Mouse (Mus musculus) layer of hippocampus, postnatal 36 days (tissue): ENCODE measurements at regions not wholly inside any gene's neighbourhood (a gene's known extent, or its start where the extent isn't known, plus 50 kb on each side); places are given as distances from the start of the nearest gene placed in this dataset.
A peak's percentile ranks its signal among the peaks of the same experiment; 100 is the strongest.

Source experiments
- DNase-seq, 2 experiments: peaks; one replicate each; pipeline ENCODE4 v3.0.0; 2022

- DNase-seq = no peak
Measured at GRCm38 (mm10) chr4:12837097-12837426, 665.2 kb upstream of the Fam92a start.

- no peak for DNase-seq
Measured at GRCm38 (mm10) chr4:12836326-12837096, 664.7 kb upstream of the Fam92a start.

- no peak for DNase-seq
Measured at GRCm38 (mm10) chr4:12826419-12826818, 654.6 kb upstream of the Fam92a start.

GRCm38 (mm10) chr4:12814251-12814650 lies 642.4 kb upstream of the Fam92a start:
- no peak for DNase-seq

DNA sequence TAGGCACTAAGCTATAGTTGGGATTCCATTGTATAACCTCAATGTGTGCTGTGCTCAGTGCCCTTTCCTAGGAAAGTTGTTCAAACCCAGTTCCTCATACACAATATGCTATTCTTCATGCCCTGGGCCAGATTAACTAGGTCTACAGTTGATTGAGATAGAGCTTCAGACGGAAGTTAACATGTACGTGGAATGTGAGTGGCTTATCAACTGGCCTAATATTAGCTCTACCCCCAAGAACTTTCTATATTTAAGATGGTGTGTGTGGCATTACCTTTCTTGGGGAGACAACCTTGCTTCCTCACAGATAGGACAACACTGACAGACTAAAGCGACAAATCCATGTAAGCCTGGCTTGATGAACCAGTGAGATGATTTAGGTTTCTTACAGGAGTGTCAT lies 629.4 kb upstream of the Fam92a start:
- DNase-seq = no peak

DNA sequence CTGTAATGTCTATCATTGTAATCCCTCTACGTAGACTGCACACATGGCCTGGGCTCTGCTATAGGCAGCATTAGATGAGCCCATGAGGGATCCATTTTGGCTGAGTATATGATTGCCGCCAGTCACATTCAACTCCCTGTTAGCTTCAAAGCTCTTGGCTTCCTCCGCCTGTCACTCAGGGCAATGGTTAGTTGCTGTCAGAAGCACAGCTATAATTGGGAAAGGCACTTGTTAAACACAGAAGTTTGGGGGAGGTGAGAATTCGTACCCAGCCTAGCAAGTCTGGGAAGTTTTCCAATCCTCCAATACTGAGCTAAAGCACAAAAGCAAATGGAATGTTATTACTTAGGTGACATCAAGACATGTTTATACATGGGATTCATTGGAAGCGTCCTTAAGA lies 627.7 kb upstream of the Fam92a start:
- peak; percentile 30 to 41 for DNase-seq

GRCm38 (mm10) chr4:12792764-12793422 lies 621.1 kb upstream of the Fam92a start:
- no peak for DNase-seq

- no peak for DNase-seq
Measured at GRCm38 (mm10) chr4:12791786-12792674, 620.2 kb upstream of the Fam92a start.

- no peak for DNase-seq
Measured at GRCm38 (mm10) chr4:12785840-12786239, 614.0 kb upstream of the Fam92a start.

GRCm38 (mm10) chr4:12784479-12784878 lies 612.7 kb upstream of the Fam92a start:
- DNase-seq = no peak

DNA sequence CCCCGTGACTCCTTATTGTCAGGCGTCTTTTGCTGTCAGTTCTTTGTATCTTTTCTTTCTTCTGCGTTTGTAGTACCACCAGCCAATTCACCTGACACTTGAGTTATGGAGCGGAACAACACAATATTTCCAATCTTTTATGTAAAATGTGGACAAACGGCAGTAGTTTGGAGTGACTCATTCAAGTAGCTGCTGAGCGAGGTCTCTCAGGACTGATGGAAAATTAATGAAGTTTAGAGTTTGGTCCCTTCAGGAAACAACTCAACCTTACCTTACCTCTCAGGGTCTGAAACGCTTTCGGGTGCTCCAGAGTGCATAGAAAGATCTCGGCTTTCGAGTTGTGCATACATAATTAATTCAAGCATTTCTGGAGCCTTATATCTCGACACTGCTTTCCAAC lies 612.3 kb upstream of the Fam92a start:
- DNase-seq = no peak

DNA sequence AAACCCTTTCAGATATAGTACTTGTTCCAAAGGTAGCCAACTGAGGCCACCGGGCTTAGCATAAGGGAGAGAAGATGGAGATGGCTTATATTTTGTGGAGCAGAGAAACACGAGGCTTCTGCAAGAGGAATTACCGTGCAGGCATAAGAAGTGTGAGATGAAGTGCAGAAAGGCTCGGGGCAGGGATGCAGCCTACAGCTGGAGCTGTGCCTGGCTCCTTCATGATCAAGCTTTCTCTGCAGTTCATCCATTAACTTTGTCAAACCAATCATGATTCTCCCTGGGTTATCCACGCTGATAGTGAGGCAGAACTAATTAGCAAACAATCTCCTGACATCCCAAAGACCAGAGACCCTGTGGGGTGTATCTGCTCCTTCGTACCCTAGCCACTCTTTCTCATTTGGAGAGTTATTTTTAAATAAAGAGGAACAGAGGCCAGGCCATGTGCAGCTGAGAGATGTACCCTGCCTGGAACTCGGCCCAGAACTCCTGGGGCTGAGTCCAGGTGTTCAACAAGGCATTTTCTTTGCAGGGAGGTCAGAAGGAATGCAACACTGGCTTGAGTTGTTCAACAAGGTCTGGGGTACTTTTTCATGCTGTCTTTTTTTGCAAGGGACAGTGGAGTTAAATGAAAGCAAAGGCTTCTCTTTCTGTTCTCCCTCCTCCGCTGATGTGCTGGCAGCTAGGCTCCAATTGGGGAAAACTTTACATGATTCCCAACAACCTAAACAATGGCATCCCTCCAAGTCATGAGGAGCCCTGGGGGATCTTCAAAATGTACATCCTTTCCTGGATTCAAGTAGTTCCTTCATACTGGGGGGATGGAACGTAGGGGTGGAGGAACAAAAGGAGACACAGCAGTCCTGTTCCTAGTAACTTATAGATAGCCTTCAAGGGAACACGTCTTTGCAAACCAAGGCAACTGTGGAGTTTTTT lies 610.4 kb upstream of the Fam92a start:
- DNase-seq = no peak

DNA sequence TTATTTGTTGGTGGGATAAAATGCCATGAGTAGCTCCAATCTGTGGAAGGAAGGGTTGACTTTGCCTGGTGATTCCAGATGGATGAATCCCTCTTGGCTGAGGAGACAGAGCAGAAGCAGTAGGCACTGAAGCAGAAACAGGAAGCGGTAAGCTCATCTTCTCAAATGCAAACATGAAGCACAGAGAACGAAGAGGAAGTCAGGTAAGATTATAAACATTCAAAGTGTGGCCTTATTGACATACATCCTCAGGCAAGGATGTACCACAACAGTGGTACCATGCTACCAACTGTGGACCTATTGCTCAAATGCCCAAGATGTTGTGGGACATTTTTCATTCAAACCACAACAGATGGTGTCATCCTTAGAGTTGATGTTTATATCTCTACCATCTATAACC lies 608.4 kb upstream of the Fam92a start:
- no peak for DNase-seq

DNA sequence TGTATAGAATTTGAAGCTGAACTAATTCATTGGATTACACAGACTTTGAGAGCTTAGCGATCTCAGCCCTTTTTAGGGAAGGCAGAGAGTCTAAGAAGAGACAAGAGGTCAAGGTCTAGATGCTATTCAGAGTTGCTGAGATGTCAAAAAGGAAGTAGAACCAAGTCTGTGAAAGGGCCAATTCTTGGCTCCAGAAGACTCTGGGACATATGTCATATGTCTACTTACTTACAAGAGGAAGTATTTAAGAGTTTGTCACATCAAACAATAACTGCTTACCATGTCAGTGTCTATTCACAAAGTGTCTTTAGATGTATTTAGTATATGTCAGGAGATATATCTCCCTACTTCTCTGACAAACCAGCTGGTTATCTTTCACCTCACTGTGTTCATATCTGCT lies 607.4 kb upstream of the Fam92a start:
- no peak for DNase-seq

GRCm38 (mm10) chr4:12778163-12778562 lies 606.3 kb upstream of the Fam92a start:
- DNase-seq = no peak

- no peak for DNase-seq
Measured at GRCm38 (mm10) chr4:12776217-12776578, 604.4 kb upstream of the Fam92a start.

DNA sequence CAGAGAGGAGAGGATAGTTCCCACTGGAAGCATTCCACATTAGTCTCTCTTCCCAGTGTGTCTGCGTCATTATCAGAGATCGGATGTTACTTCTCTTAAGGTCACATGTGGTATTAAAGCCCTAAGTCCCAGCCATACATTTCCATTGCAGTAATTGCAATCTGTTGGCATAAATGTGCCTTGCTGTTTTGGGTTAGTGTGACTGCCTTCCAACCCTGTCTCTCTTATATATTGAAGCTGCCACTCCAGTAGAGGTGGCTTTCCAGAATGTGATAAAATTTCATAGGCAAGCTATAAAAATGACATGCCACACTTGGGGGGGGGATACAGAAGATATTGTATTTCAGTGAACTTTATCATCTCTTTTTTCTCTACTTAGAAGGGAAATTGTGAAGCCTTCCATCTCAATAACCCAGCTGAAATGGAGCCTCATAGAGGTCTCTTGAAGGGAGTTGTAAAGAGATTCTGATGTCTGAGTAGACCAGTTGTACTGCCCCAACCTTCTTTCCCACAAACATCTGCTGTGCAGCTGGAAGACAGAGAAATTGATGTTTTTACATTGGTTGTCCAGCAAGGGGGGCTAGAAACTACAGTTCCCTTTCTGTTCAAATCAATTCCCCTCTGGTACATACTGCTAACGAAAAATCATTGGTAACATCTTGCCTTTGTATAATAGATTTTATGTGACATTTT lies 603.9 kb upstream of the Fam92a start:
- DNase-seq = no peak

GRCm38 (mm10) chr4:12775090-12775489 lies 603.3 kb upstream of the Fam92a start:
- no peak for DNase-seq

GRCm38 (mm10) chr4:12774671-12775070 lies 602.9 kb upstream of the Fam92a start:
- DNase-seq = no peak

DNA sequence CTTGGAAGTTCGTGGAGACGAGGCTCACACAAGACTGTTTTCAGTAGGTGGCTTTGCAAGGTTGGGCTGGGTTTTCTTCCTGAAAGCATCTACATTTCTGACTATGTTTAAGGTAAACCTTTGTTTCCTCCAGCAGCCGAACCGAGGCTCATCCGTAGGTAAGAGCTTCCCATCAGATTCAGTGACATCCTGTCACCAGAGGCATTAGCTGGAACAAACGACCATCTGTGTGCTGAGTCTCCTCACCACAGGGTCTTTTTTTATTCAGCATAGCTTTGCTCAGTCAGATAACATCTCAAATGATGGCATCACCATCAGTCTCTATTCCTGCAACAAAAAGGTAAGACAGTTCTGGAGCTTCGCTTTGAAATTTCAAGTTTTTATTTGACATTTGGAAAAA lies 601.4 kb upstream of the Fam92a start:
- no peak for DNase-seq

GRCm38 (mm10) chr4:12770131-12770780 lies 598.4 kb upstream of the Fam92a start:
- no peak for DNase-seq
